Mouse (Mus musculus): Measurements from ENCODE around the gene Rbm45.
A peak's percentile ranks its signal among the peaks of the same experiment; 100 is the strongest.

Rbm45 gene

GRCm38 (mm10) chr2:76386531-76386930 is 16.7 kb downstream of the Rbm45 start:
- no peak for DNase-seq (ENCODE audit: low read depth, low spot score)

GRCm38 (mm10) chr2:76400178-76400577 is 30.4 kb downstream of the Rbm45 start:
- peak; percentile 76 for DNase-seq (ENCODE audit: low read depth, low spot score)

DNA sequence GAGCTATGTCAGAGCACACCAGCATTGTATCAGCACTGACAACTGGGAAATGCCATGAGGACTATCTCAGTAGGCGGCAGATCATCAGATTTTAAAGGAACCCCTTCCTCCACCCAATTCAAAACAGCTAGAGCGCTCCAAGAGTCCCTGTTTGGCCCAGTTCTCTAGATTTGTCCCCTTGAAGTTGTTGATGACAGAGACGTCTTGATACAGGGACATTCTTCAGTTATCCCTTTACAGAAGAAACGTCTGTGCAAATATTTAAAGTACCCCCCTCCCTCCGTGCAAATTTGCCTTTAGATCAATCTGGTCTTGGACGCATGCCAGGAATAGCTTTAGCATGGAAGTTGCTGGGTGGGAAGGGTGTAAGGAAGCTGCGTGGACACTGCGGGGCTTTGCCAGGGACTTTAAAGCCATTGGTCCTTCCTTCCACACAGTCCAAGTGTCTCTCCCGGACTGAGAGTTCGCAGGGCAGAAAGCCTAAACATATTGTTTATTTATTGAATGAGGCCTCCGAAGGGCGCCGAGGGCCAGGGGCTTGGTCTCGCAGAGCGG is 35.9 kb downstream of the Rbm45 start:
- DNase-seq (ENCODE audit: low read depth, low spot score) = no peak

DNA sequence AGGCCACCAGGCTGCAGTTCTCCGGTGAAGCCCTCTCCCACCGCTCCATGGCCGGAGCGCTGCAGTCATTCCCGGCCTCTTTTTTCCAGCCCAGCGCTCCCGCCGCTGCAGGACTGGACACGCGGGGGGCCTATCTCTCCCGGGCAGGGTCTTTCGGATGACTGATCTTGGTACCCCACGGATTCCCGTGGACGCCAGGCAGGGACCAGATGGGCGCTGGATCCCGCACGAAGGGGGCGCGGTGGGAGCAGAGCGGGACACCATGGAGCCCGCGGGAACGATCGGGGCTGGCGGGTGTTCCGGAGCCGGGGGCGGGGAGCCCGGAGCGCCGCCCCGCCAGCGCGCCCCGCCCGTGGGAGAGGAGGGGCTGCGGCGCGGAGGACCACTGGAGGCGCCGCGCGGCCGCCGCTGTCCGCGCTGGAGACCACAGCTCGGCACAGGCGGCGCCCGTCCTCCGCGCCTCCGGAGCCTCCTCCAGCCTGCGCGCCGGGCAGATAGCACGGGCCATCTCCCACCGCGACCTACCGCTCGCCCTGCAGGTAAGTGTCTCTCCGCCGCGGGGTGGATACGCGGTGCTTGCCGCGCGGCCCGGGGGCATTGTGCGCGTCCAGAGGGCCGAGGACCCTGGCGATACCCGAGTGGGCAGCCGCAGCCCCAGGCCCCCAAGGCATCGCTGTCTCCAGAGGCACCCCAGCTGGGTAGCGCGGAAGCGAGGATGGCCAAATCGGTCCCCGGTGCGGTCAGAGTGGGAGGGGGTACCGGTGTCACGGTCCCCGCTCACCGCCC is 36.6 kb downstream of the Rbm45 start, which contains the start of gene Osbpl6:
TSS of gene Osbpl6 (plus strand) at position 358 of the 786 bp plus-strand sequence.
- peak; percentile 50 for DNase-seq (ENCODE audit: low read depth, low spot score)

- peak; percentile 52 for DNase-seq (ENCODE audit: low read depth, low spot score)
Measured at GRCm38 (mm10) chr2:76406937-76407441, 37.2 kb downstream of the Rbm45 start.

DNA sequence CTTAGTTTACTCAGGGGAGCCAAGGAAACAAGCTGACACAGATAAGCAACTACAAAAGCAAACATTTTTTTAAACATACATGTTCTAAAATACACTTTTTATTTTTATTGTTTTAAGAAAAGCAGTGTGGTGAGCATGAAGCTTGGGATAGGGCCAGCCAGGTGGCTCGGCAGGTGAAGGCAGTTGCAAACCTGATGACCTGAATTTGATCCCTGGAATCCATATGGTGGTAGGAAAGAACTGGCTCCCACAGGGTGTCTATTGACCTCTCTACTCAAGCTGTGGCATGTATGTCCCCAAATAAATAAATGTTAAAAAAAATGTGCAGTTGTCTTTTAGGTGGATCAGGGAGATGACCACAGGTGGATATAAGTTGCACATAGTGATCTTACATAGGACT is 39.7 kb downstream of the Rbm45 start:
- DNase-seq (ENCODE audit: low read depth, low spot score) = no peak

- no peak for DNase-seq (ENCODE audit: low read depth, low spot score)
Measured at GRCm38 (mm10) chr2:76409986-76410385, 40.2 kb downstream of the Rbm45 start.

DNA sequence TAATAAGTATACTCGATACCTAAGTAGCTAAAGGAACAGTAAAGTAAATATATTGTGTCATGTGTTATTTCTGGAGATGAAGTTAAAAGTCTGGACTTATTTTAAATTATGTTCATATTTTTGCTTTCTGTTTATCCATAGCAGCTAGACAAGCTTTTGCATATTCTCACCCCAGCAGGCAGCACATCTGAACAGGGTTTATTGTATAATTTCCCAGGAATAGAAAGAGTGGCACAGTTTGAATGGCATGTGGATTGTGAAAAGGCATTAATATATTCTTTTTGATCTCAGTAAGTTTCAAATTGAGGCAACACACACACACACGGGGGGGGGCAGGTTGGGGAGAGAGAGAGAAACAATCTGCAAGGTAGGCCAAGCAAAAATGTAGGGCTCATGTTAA is 43.1 kb downstream of the Rbm45 start:
- no peak for DNase-seq (ENCODE audit: low read depth, low spot score)

DNA sequence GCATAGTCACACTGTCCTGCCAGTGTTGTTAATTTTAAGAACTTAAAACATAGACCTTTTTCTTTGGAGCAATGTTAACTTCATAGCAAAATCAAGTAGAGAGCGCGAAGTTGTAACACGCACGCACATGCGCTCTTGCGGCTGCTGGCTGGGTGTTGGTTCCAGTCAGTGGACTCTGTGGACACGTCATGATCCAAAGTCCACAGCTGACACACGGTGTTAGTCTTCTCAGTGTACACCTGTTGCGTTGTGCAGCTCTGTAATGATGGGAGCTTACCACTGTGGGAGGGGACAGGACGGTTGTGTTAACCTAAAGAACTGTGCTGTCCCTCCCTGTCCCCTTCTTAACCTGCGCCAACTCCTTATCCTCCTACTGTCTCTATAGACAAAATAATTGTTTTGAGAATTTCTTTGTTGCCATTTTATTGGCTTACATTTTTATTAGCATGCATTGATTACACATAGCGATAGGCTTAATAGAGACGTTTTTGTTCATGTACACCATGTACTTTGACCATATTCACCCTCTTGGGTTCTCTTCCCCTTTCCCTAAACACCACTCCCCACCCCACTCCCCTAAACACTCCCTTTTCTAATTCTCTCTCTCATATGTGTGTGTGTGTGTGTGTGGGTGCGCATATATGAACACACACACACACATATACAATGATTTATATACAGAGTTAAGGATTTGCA is 47.8 kb downstream of the Rbm45 start:
- no peak for DNase-seq (ENCODE audit: low read depth, low spot score)

DNA sequence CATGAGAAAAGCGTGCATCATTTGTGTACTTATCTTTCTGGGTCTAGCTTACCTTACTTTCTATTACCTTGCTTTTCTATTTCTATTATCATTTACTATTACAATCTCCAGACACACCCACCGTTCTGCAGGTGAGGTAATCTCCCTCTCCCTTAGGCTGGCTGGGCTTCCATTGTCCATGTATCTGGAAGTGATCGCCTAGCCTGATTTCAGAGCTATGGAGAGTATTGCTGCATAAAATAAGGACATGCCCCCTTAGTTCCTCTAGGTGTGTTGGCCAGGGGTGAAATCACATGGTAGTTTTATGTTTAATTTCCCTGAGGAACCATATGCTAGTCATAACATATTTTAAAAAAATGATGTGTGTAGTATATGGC is 48.3 kb downstream of the Rbm45 start:
- DNase-seq (ENCODE audit: low read depth, low spot score) = no peak

- DNase-seq (ENCODE audit: low read depth, low spot score) = no peak
Measured at GRCm38 (mm10) chr2:76421411-76421924, 51.7 kb downstream of the Rbm45 start.

GRCm38 (mm10) chr2:76426816-76427215 is 57.0 kb downstream of the Rbm45 start:
- DNase-seq (ENCODE audit: low read depth, low spot score) = no peak

GRCm38 (mm10) chr2:76429318-76429717 is 59.5 kb downstream of the Rbm45 start:
- no peak for DNase-seq (ENCODE audit: low read depth, low spot score)

DNA sequence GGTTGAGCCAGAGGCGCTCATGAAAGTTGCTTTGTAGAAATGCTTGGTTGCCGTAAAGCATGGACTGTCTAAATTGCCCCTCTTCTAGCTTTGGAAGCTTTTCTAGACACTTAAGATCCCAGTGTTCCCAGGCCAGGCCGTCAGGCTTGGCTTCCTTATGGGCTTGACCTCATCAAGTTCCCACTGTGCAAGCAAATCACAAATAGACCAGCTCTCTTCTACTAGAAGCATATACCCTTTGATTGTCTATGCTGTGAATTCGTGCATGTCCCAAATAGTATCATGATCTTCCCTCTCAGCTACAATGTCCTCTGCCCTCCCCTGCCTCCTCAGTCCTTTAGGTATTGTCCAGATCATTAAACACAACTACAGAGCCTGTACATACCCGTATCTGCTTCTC is 60.1 kb downstream of the Rbm45 start:
- no peak for DNase-seq (ENCODE audit: low read depth, low spot score)

GRCm38 (mm10) chr2:76430539-76430938 is 60.8 kb downstream of the Rbm45 start:
- DNase-seq (ENCODE audit: low read depth, low spot score) = no peak

All from R1 (cell line).